Mouse (Mus musculus) lung, postnatal 0 days (tissue): Measurements from ENCODE around the gene Hdgfl2.

Source experiments
- CTCF ChIP-seq: IDR thresholded peaks from 2 replicates; pipeline ENCODE4 v1.5.1; 2016; ENCODE audit warnings: antibody characterized with exemption, mild to moderate bottlenecking
- EP300 ChIP-seq: IDR thresholded peaks from 2 replicates; pipeline ENCODE4 v1.6.1; 2016; ENCODE audit warnings: antibody characterized with exemption, mild to moderate bottlenecking, control low read depth

DNA sequence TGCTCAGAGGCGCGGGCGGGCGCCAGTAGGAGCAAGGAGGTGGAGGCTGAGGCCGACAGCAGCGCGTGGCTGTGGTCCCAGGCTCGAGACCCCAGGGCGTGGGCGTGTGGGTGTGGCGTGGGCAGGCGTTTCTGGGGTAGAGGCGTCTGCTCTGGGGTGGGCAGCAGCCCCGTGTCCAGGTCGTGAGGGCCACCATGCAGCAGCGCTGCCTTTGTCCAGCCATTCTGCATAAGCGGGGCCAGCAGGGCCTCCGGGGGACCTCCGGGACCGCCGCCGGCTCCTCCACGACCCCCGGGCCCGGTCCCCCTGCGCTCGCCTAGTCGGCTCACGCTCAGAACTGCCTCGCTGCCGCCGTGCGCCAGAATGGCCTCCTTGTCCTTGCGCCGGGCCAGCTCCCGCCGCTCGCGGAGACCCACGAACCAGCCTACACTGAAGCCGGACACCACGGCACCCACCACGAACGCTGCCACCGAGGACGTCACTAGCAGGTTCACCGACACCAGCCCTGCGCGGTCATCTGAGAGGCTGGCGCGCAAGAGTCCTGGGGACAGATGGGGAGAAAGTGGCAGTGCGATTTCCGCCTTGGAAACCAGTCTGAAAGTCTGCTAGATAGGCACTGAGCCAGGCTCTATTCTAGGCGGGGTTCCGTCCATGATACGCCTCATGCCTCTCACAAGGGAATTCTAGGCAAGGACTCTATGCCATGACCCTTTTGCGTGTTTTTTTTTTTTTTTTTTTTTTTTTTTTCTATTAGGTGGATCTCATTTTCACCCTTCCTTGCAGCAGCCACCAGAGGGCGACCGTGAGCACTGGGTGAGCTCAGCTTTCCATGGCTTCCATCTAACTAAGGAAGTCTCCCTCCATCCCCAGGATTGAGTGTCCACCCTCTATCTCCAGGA lies 45.2 kb downstream of the Hdgfl2 start:
- TF ChIP-seq EP300 (no peak), CTCF (peak; percentile 75)
